Mouse (Mus musculus) cerebellum, adult 9-10 months (tissue): ENCODE data around the gene Zfp787.
"Not testable (repeated sequence)": the region's sequence is repeated elsewhere in the genome, so short reads cannot be mapped to it uniquely, and the experiment has no call there.

Experiments
- DNase-seq: peaks from one replicate; pipeline ENCODE4 v3.0.0; 2022

The Zfp787 gene

GRCm38 (mm10) chr7:6155901-6156411, at the start of gene Zfp787:
Zfp787 (minus strand) TSS chr7:6155997.
- DNase-seq, result peak; percentile 95

GRCm38 (mm10) chr7:6204200-6204599, 48.4 kb upstream of the Zfp787 start:
- DNase-seq, result no peak

- no peak for DNase-seq
These were observed 41.0 kb upstream of the Zfp787 start, which contains the start of gene Galp for GRCm38 (mm10) chr7:6196790-6197189. Galp (plus strand) TSS chr7:6197090.

- DNase-seq, result peak; percentile 5
These were observed 40.0 kb upstream of the Zfp787 start for GRCm38 (mm10) chr7:6195777-6196176.

- peak; percentile 73 for DNase-seq
These were observed 38.3 kb upstream of the Zfp787 start for GRCm38 (mm10) chr7:6194129-6194528.

GRCm38 (mm10) chr7:6191376-6191775, 35.6 kb upstream of the Zfp787 start:
- peak; percentile 88 for DNase-seq

- peak; percentile 59 for DNase-seq
These were observed 33.7 kb upstream of the Zfp787 start for GRCm38 (mm10) chr7:6189542-6189941.

GRCm38 (mm10) chr7:6186756-6187155, 31.0 kb upstream of the Zfp787 start:
- DNase-seq, result peak; percentile 31

GRCm38 (mm10) chr7:6186176-6186575, 30.4 kb upstream of the Zfp787 start:
- peak; percentile 46 for DNase-seq

- DNase-seq, result peak; percentile 38
These were observed 29.6 kb upstream of the Zfp787 start for GRCm38 (mm10) chr7:6185391-6185790.

GRCm38 (mm10) chr7:6184521-6184920, 28.7 kb upstream of the Zfp787 start:
- peak; percentile 76 for DNase-seq

GRCm38 (mm10) chr7:6183802-6184201, 28.0 kb upstream of the Zfp787 start:
- peak; percentile 81 for DNase-seq

- DNase-seq, result no peak
These were observed 27.1 kb upstream of the Zfp787 start for GRCm38 (mm10) chr7:6182882-6183281.

GRCm38 (mm10) chr7:6179013-6179412, 23.2 kb upstream of the Zfp787 start:
- peak; percentile 88 for DNase-seq

GRCm38 (mm10) chr7:6174365-6174987, 18.7 kb upstream of the Zfp787 start:
- not testable (repeated sequence) for DNase-seq

GRCm38 (mm10) chr7:6173872-6174271, 18.1 kb upstream of the Zfp787 start:
- no peak for DNase-seq

- DNase-seq, result peak; percentile 82
These were observed 17.0 kb upstream of the Zfp787 start for GRCm38 (mm10) chr7:6172674-6173244.

- DNase-seq, result peak; percentile 99
These were observed 16.3 kb upstream of the Zfp787 start, which contains the start of gene Zfp444 for GRCm38 (mm10) chr7:6172006-6172649. Zfp444 (plus strand) TSS chr7:6172226.

- peak; percentile 84 for DNase-seq
These were observed 15.7 kb upstream of the Zfp787 start for GRCm38 (mm10) chr7:6171444-6172005.

- no peak for DNase-seq
These were observed 15.1 kb upstream of the Zfp787 start for GRCm38 (mm10) chr7:6170871-6171270.

GRCm38 (mm10) chr7:6170391-6170790, 14.6 kb upstream of the Zfp787 start:
- no peak for DNase-seq

- no peak for DNase-seq
These were observed 13.6 kb upstream of the Zfp787 start for GRCm38 (mm10) chr7:6169403-6169802.

GRCm38 (mm10) chr7:6164671-6165070, 8.9 kb upstream of the Zfp787 start:
- DNase-seq, result no peak

- no peak for DNase-seq
These were observed 6.4 kb upstream of the Zfp787 start for GRCm38 (mm10) chr7:6162172-6162571.
